Mouse (Mus musculus) gastrocnemius, adult 18-20 months (tissue): ENCODE measurements at regions not wholly inside any gene's neighbourhood (a gene's known extent, or its start where the extent isn't known, plus 50 kb on each side); places are given as distances from the start of the nearest gene placed in this dataset.

Experiments
- DNase-seq: peaks from one replicate; pipeline ENCODE4 v3.0.0; 2021; ENCODE audit warnings: low spot score

DNA sequence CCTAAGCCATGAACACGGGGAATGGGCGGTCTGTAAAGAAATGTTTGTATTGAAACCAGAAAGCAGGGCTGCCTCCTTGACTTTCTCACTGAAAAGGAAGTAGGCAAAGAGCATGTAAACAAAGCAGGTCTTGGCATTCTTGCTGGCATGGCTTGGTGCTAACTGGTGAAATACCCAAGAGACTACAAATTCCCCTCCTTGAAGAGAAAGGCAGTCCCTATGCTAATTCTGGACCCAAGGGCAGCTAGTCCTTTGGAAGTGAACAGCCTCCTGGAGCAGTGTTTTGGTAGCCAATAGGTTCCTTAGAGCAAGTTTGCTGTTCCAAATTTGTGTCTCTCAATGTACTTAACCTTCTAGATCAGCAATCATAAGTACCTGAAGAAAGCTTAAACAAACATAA lies 456.0 kb upstream of the Mpdz start:
- no peak for DNase-seq

DNA sequence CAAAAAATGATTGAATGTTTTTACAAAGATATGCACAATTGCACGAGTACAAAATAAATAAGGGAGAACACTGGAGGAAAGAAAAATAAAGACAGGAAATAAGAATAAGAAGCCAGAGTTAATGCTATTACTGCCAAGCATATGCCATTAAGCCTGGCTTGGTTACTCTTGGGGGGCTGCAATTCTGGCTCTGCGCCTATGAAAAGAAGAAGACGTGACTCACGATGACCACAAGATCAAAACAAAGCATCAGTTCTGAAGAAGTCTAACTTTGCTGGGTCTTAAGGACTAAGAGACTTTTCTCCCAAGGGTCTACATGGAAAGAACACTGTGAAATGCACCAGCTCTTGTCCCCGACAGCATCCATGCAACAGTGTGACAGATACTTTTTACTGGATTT lies 454.8 kb upstream of the Mpdz start:
- no peak for DNase-seq

- DNase-seq = no peak
Observed at GRCm38 (mm10) chr4:81868941-81869340, 426.3 kb upstream of the Mpdz start.

DNA sequence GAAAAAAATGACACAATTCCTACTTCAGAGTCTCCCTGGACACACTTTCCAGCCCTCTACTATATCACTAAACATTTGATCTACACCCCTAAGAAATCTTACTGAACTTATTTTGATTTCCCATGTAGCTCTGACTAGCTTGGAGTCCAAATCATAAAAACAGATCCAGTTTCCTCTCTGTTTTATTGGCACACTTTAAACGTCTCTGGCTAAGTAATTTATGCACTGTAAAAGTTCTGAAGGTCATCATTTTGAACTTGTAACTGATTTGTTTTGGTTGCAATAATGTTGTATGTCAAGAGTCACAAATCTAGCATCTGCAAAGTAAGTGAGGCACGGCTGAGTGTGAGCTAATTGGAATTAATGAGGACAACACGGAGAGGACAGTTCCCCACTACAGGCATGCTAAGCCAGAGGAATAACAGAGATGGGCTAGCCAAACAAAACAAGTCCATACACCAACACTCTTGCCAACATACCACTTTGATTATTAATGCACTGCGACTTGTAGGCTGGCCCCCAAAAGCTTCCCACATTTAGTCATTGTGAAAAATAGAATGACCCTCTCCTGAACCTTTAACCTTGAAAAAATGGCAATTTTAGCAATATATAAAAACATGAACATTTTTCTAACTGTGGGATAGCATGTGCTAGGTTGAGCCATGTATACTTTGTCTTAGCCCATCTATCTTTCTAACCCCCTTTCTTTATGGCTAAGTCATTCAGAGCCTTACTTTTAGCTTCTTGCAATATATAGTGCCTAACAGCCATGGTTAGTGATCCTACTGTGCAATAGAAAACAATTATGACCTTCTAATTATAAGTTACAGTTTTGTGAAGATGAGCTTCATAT lies 399.3 kb upstream of the Mpdz start:
- no peak for DNase-seq

DNA sequence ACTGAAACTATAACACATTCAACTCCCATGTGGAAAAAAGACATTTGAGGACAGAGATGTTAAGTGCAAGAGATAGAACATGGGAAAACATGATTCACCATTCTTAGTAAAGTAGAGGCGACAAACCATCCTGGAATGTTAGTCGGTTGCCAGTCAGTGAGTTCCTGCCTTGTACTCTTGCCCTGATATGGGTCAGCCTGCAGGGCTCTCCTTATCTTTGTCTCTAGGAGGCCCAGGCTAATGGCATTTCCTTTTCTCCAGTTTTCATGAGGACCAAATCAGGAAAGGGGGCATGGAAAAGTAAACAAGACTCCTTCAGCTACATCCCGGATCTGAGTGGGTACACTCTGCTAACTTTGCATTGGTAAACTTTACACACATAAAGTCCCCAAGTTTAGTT lies 387.4 kb upstream of the Mpdz start:
- DNase-seq = no peak

DNA sequence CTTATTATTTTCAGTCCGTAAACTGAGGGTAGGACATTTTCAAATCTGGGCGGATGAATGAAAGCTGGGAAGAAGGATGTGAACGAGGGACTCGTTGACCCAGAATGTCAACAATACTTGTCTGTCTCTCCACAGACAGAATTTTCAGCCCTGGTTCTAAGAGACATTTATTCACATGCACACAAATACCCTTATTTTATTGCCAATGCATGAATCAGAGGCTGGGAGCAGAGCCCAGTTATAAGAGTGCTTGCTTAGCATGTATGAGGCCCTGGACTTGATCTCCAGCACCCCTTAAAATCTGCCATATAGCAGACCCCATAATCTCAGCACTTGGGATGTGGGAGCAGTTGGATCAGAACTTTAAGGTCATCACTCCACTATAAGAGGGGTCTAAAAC lies 384.8 kb upstream of the Mpdz start:
- DNase-seq = no peak

GRCm38 (mm10) chr4:81825966-81826365 lies 383.4 kb upstream of the Mpdz start:
- no peak for DNase-seq

DNA sequence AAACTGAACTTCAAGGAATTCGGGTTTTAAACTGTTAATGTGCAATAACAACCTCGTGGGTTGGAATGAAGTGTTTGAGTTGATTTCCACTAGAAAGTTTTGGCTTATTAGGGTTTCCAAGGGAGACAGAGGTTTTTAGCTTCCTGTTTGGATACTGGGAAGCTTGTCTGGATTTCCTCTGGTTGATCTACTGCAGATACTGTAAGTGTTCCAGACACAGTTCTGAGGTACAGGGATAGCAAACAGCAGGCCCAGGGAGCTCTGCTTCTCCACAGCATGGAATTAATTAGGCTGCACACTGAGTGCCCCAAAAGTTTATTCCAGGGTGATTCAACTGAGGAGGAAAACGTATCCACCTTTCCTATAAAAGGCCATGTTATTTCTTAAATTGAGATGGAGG lies 381.0 kb upstream of the Mpdz start:
- no peak for DNase-seq

GRCm38 (mm10) chr4:81789274-81789673 lies 346.7 kb upstream of the Mpdz start:
- DNase-seq = no peak

- no peak for DNase-seq
Observed at GRCm38 (mm10) chr4:81788636-81789035, 346.0 kb upstream of the Mpdz start.

- no peak for DNase-seq
Observed at GRCm38 (mm10) chr4:81781971-81782370, 339.4 kb upstream of the Mpdz start.

- DNase-seq = no peak
Observed at GRCm38 (mm10) chr4:81766705-81767104, 324.1 kb upstream of the Mpdz start.

- no peak for DNase-seq
Observed at GRCm38 (mm10) chr4:81764026-81764867, 321.6 kb upstream of the Mpdz start.

- no peak for DNase-seq
Observed at GRCm38 (mm10) chr4:81763311-81764025, 320.9 kb upstream of the Mpdz start.

- no peak for DNase-seq
Observed at GRCm38 (mm10) chr4:81762592-81763229, 320.1 kb upstream of the Mpdz start.

DNA sequence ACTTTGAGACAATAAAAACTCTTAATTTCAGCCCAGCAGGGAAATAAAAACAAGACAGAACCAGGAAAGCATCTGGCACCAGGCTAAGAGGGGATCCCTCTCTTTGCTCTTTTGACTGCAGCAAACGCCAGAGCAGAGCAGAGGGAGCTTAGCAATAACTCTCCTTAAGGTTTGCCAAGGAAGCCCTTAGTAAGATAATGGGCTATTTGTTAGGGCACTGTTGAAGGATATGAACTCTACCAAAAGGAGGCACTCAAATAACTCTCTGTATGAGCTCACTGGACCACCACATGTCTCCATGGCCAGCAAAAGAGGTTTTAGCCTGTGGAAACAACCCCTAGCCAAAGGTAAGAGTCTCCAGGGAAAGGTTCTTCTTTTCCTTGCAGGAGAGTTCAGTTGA lies 315.3 kb upstream of the Mpdz start:
- no peak for DNase-seq

DNA sequence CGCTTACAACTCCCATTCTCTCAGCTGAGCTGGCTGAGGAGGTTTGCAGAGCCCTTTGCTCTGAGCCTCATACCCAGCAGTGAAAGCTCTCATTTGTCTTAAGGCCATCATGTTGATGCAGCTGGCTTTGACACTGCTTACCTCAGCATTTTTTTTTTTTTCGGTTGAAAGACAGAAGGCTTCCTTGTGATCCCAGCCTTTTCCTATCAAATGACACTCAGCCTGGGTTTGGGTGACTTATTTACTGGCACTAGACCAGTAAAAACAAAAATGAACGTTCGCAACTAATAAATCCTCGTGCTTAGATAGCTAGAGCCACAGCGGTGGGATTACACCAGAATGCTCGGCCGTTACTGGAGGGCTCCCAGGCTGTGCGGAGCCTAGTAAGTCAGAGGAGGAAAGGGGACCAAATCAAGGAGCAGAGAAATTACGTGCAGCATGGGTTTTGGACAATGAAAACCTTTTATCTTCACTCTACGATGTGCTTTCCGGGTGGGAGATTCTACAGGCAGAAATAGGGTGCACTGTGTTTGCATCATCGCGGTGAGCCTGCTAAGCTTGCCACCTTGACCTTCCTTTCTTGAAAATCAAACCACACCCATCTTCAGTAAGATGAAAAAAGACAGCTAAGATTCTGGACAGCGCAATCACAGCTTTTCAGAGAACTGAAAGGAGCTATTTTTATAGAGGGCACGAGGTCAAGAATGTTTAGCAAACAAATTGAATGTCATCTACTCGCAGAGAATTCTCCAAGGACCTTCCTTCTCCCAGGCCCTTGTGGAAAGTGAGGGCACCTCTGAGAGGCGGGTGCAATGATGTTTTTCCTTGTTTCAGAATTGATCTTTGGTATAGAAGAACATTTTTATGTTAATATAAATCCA lies 302.3 kb upstream of the Mpdz start:
- DNase-seq = no peak

DNA sequence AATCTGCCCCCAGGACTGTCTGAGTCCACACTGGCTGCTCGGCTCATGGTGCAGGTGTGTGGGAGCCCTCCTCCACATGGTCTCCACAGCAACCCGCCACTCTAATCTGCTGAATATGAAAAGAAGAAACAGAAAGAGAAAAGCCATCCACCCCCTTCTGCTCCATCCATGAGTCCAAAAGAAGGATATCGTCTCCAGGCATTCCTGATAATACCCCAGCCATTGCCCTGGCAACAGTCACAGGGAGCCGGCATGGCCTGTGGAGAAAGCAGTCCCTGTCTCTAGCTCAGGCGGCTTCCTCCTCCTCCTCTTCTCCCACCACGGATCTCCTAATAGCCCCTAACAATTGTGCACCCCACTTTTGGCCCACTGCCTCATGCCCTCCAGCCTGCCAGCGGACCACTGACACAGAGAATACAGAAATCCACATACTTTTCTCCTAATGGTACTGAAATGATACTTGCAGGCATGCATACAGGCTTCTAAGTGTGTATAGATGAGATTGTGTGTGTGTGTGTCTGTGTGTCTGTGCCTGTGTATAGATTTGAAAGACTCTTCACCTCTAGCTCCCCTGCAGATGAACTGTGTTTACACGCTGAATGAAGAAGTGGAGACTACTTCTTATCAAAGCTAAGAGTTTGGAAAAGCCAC lies 301.5 kb upstream of the Mpdz start:
- no peak for DNase-seq

GRCm38 (mm10) chr4:81742536-81743459 lies 300.2 kb upstream of the Mpdz start:
- DNase-seq = no peak
